Mouse (Mus musculus) liver, postnatal 0 days (tissue): ENCODE results near the gene Dbr1.

Experiments used
- CTCF ChIP-seq: sonication (generic); IDR thresholded peaks from 2 replicates; pipeline ENCODE4 v1.5.1; 2016; ENCODE audit warnings: antibody characterized with exemption, low read depth
- EP300 ChIP-seq: IDR thresholded peaks from 2 replicates; pipeline ENCODE4 v1.6.1; 2016; ENCODE audit warnings: antibody characterized with exemption, low read depth, mild to moderate bottlenecking

DNA sequence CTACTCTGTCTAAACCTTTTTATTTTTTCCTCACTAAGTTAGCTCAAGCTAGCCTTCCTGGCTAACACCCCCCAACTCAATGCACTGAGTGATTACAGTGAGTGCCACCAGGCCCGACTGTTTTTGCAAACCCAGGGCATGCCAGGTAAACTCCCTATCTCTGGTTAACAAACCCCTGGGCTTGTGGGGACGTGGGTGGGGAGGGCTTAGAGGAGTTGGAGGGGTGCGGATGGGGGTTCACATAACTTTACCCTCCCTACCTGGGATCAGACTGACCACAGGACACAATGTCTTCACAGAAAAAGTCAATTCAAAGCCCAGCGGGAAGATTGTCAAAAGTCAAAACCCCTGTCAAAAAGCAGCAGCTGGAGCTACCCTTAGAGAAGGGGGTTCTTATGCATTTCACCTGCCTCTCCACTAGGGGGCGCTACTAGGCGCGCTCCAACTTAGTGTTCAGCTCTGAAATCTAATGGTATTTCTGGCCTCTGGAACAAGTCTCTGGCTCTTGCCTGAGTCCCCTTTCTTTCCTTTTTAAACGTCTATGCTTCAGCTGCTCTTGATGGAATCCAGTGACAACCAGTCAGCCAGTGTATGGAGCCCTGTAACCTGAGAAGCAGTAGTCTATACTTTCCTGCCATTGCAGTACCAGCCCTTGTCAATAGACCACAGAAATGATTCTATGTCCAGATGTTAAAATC lies 12.1 kb downstream of the Dbr1 start:
- TF ChIP-seq CTCF, result peak; percentile 91
- no peak for TF ChIP-seq EP300
